Mouse (Mus musculus) urinary bladder, adult 18-20 months (tissue): ENCODE results near the gene BC024978.

Experiments
- DNase-seq, 2 experiments: peaks; one replicate each; pipeline ENCODE4 v3.0.0; 2022; ENCODE audit warnings: low spot score in 2 of 2, mixed read lengths in 2 of 2

Gene BC024978

GRCm38 (mm10) chr7:27177942-27178323 is 17.6 kb upstream of the BC024978 start:
- no peak for DNase-seq

GRCm38 (mm10) chr7:27178324-27179216 is 17.0 kb upstream of the BC024978 start, which contains the start of gene Rab4b:
Rab4b (minus strand) TSS chr7:27178896.
- DNase-seq = peak; percentile 96 to 99

- DNase-seq = no peak
Observed at GRCm38 (mm10) chr7:27179217-27179918, 16.2 kb upstream of the BC024978 start.

GRCm38 (mm10) chr7:27180036-27180435 is 15.5 kb upstream of the BC024978 start:
- no peak for DNase-seq

- no peak for DNase-seq
Observed at GRCm38 (mm10) chr7:27180837-27181695, 14.5 kb upstream of the BC024978 start, which contains the start of the genes Gm21983 and Mia. Gm21983 (minus strand) TSS chr7:27181086. Mia (minus strand) TSS chr7:27181157.

- no peak for DNase-seq
Observed at GRCm38 (mm10) chr7:27182498-27182897, 13.1 kb upstream of the BC024978 start.

- DNase-seq = no peak
Observed at GRCm38 (mm10) chr7:27184964-27185363, 10.6 kb upstream of the BC024978 start.

GRCm38 (mm10) chr7:27185986-27186385 is 9.6 kb upstream of the BC024978 start:
- DNase-seq = no peak

GRCm38 (mm10) chr7:27189271-27189931 is 6.2 kb upstream of the BC024978 start:
- DNase-seq = no peak

GRCm38 (mm10) chr7:27192434-27192833 is 3.1 kb upstream of the BC024978 start:
- DNase-seq = no peak

- no peak for DNase-seq
Observed at GRCm38 (mm10) chr7:27193731-27194130, 1.9 kb upstream of the BC024978 start.

- no peak for DNase-seq
Observed at GRCm38 (mm10) chr7:27197136-27197535, 1.6 kb downstream of the BC024978 start.

GRCm38 (mm10) chr7:27197634-27198033 is 2.1 kb downstream of the BC024978 start:
- DNase-seq = no peak

GRCm38 (mm10) chr7:27198355-27198754 is 2.8 kb downstream of the BC024978 start:
- DNase-seq = no peak

GRCm38 (mm10) chr7:27198779-27199178 is 3.2 kb downstream of the BC024978 start:
- DNase-seq = no peak

- DNase-seq = no peak
Observed at GRCm38 (mm10) chr7:27203730-27204449, 8.3 kb downstream of the BC024978 start.

GRCm38 (mm10) chr7:27212626-27213025 is 17.0 kb downstream of the BC024978 start:
- DNase-seq = no peak

GRCm38 (mm10) chr7:27218586-27218985 is 23.0 kb downstream of the BC024978 start:
- no peak for DNase-seq

- no peak for DNase-seq
Observed at GRCm38 (mm10) chr7:27219937-27220336, 24.4 kb downstream of the BC024978 start.

GRCm38 (mm10) chr7:27221939-27222338 is 26.4 kb downstream of the BC024978 start:
- no peak for DNase-seq
